Mouse (Mus musculus) liver, adult 2 months (tissue): ENCODE measurements at regions not wholly inside any gene's neighbourhood (a gene's known extent, or its start where the extent isn't known, plus 50 kb on each side); places are given as distances from the start of the nearest gene placed in this dataset.

Experiments used
- DNase-seq: peaks from one replicate; pipeline ENCODE4 v3.0.0-alpha.2; 2011; ENCODE audit warnings: low read depth, low spot score; ENCODE audit errors: extremely low read depth
- H3K27ac ChIP-seq: fragments of 200-500 bp; replicated peaks from 2 replicates; pipeline ENCODE4 v1.5.1; 2012; ENCODE audit warnings: low read depth, mild to moderate bottlenecking, control low read depth, inconsistent platforms, low read length; ENCODE audit not compliant: insufficient read depth
- H3K27me3 ChIP-seq: fragments of 200-500 bp; 2 replicates; pipeline ENCODE4 v1.6.1; 2012; ENCODE audit warnings: mild to moderate bottlenecking, moderate library complexity, low read length, inconsistent platforms; ENCODE audit not compliant: control insufficient read depth, insufficient read depth
- H3K36me3 ChIP-seq: fragments of 200-500 bp; 2 replicates; pipeline ENCODE4 v1.6.1; 2012; ENCODE audit warnings: low read length, inconsistent platforms; ENCODE audit not compliant: control insufficient read depth, insufficient read depth
- H3K4me1 ChIP-seq: fragments of 200-500 bp; 2 replicates; pipeline ENCODE4 v1.6.1; 2011; ENCODE audit warnings: low read length; ENCODE audit not compliant: control insufficient read depth, insufficient read depth
- H3K4me3 ChIP-seq: fragments of 200-500 bp; 2 replicates; pipeline ENCODE4 v1.5.1; 2011; ENCODE audit warnings: low read depth, mild to moderate bottlenecking, control low read depth, low read length, moderate library complexity; ENCODE audit not compliant: insufficient read depth
- H3K79me2 ChIP-seq: fragments of 200-500 bp; 2 replicates; pipeline ENCODE4 v1.6.1; 2012; ENCODE audit warnings: inconsistent platforms, mild to moderate bottlenecking, low read length, moderate library complexity; ENCODE audit not compliant: control insufficient read depth, insufficient read depth
- H3K9ac ChIP-seq: fragments of 200-500 bp; 2 replicates; pipeline ENCODE4 v1.6.1; 2012; ENCODE audit warnings: low read depth, mild to moderate bottlenecking, control low read depth, inconsistent platforms, low read length
- CTCF ChIP-seq: fragments of 200-500 bp; IDR thresholded peaks from 2 replicates; pipeline ENCODE4 v1.5.1; 2011; ENCODE audit warnings: low read depth, low read length, control low read depth
- POLR2A ChIP-seq: fragments of 200-500 bp; IDR thresholded peaks from 2 replicates; pipeline ENCODE4 v1.6.1; 2011; ENCODE audit warnings: low read length, control low read depth; ENCODE audit not compliant: insufficient read depth; ENCODE audit errors: extremely low read depth
- WGBS: fragments of 180-500 bp; shearing (Covaris S2); methylation state at CpG from one replicate; pipeline ENCODE4 v1.1.7; 2018; 5-methylcytosine and 5-hydroxymethylcytosine counted together

DNA sequence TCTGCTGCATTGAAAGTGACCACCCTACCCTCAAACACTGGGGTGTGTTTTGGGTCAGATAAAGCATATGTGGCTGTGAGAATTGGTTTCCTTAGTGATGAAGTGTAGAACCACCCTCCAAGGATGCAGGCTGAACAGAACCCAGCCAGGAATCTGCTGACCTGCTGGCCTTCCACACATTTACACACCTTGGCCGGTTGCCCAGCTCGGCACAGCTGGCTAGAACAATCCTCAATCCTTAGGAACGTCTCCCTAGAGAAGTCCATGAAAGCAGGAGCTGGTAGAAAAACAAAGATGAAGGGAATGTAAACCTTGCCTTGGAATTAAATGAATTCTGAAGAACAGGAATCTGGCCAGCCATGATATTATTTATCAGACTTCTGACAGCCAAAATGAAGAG is 737.3 kb downstream of the Slc4a3 start:
- no peaks in the 10 kb centered on the region for H3K4me1 ChIP-seq
- H3K27me3 ChIP-seq = no peaks in the 10 kb centered on the region
- H3K4me3 ChIP-seq = no peak overlapping the region
- no peak overlapping the region for H3K27ac ChIP-seq
- DNase-seq = no peak
- no peaks in the 10 kb centered on the region for H3K36me3 ChIP-seq
- TF ChIP-seq POLR2A (no peak), CTCF (no peak)
- WGBS = 39% methylated on average over 3 of the region's 3 CpGs
- no peaks in the 10 kb centered on the region for H3K79me2 ChIP-seq
- no peak overlapping the region for H3K9ac ChIP-seq

DNA sequence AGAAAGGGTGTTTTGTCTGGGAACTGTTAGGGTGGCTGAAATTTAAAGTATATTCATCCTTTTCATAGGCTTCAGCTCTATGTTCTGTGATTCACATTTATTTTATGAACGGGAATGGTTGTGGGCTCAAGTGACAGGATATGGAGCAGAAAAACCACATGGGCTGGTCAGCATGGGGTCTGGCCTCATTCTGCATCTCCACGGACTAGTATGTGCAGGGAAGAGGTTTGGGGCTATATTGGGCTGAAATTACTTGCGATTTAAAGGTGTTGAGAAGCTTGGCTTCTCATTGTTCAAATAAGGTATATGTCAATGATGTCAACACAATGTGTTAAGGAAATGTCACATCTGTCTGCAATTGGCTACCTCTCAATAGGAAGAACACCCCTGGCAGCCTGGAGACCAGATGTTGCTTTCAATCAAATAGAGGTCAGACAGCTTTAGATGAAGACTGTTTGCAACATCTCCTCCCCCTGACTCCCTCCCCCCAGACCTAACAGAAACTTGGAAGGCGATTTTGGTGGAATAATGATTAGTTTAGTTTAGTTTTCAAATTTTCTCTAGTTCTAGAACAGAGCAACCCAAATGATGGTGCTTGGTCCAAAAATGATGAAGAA is 777.0 kb downstream of the Slc4a3 start:
- Histone ChIP-seq H3K9ac (no peak overlapping the region), H3K27ac (no peak overlapping the region), H3K27me3 (no peaks in the 10 kb centered on the region), H3K36me3 (no peaks in the 10 kb centered on the region), H3K4me1 (no peaks in the 10 kb centered on the region), H3K79me2 (no peaks in the 10 kb centered on the region), H3K4me3 (no peak overlapping the region)
- no peak for TF ChIP-seq CTCF
- no peak for TF ChIP-seq POLR2A
- WGBS = 78% methylated on average over 4 of the region's 4 CpGs
- no peak for DNase-seq

DNA sequence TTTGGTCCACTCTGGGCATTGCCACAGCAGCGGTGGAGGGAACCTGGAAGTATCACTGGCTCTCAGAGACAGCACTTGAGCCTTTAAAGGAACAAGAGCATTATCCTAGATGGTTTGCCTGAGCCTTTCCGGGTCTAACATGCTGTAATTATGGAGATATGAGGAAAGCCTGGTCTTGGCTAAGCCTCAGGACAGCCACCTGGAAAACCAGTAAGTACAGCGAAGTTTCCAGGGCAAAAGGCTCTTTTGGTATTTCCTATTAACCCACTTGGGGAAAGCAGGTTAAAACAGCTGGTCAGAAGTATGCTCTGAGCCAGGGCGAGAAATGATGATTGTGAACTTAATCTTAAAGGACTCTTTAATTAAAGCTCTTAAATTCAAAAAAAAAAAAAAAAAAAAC is 777.5 kb downstream of the Slc4a3 start:
- Histone ChIP-seq H3K9ac (no peak overlapping the region), H3K79me2 (no peaks in the 10 kb centered on the region), H3K4me3 (no peak overlapping the region), H3K4me1 (no peaks in the 10 kb centered on the region), H3K27ac (no peak overlapping the region), H3K27me3 (no peaks in the 10 kb centered on the region), H3K36me3 (no peaks in the 10 kb centered on the region)
- no peak for TF ChIP-seq CTCF
- no peak for TF ChIP-seq POLR2A
- DNase-seq = no peak
- WGBS = 89% methylated on average over 4 of the region's 4 CpGs

DNA sequence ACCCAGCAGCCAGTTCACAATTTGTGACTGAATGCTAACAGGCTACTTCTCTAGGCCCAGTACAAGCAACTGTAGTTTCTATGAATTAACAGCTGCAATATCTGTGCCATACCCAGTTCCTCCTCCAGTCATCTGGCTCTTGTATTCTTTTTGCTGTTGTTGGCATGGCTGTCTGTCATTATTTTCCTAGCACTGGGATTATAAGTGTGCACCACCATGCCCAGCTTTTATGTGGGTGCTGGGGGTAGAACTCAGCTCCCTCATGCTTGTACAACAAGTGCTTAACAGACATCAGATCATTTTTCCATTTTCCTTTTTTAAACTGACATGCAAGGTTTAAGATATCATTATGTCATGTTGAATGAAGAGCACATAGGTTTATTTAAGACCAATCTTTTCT is 789.9 kb downstream of the Slc4a3 start:
- H3K27ac ChIP-seq = no peak overlapping the region
- no peaks in the 10 kb centered on the region for H3K27me3 ChIP-seq
- H3K36me3 ChIP-seq = no peaks in the 10 kb centered on the region
- no peaks in the 10 kb centered on the region for H3K4me1 ChIP-seq
- no peak for DNase-seq
- no peak for TF ChIP-seq POLR2A
- H3K4me3 ChIP-seq = no peak overlapping the region
- H3K79me2 ChIP-seq = no peaks in the 10 kb centered on the region
- H3K9ac ChIP-seq = no peak overlapping the region

DNA sequence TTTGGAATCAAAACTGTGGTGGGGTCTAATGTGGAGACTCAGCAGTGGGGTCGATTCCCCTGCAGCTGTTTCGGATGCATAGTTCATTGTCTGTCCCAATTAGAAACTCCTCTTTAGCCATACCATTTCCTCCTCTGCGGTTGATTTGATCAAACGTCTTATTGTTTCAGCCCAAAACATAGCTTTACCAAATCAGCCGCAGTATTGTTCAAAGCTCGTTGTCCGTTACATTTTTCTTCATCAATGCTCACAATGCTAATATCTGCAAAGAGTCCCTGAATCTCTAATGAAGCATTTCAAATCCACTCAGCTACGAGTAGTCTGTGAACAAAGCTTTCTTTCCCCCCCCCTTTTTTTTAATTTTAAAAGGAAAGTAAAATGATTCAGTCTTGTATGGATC is 816.0 kb downstream of the Slc4a3 start:
- Histone ChIP-seq H3K27ac (no peak overlapping the region), H3K79me2 (no peaks in the 10 kb centered on the region), H3K9ac (no peak overlapping the region), H3K36me3 (no peaks in the 10 kb centered on the region), H3K4me1 (no peaks in the 10 kb centered on the region), H3K4me3 (no peak overlapping the region), H3K27me3 (no peaks in the 10 kb centered on the region)
- DNase-seq = no peak
- 91% methylated on average over 8 of the region's 8 CpGs for WGBS
- TF ChIP-seq POLR2A (no peak), CTCF (no peak)

DNA sequence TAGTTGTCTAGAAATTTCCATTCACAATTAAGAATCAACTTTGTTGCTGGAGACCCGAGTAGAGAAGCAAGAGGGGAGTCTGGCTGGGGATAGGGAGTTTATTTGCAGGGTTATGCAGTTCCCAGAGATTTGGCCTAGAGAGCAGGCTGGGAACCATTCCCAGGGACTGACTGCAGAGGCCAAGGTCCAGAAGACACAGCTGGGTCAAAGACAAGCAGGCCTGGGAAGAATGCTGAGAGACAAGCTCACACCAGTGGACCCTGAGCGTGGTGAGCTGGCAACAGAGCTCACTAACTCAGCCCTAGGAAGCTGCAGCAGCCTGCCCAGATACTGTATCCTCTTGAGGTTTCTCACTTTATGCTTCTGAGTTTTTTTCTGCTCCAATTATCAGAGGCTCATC is 827.9 kb downstream of the Slc4a3 start:
- Histone ChIP-seq H3K9ac (no peak overlapping the region), H3K4me1 (no peaks in the 10 kb centered on the region), H3K4me3 (no peak overlapping the region), H3K36me3 (no peaks in the 10 kb centered on the region), H3K79me2 (no peaks in the 10 kb centered on the region), H3K27ac (no peak overlapping the region), H3K27me3 (no peaks in the 10 kb centered on the region)
- 22% methylated on average over 2 of the region's 2 CpGs for WGBS
- TF ChIP-seq CTCF (no peak), POLR2A (no peak)
- peak; percentile 79 for DNase-seq
